Mouse (Mus musculus): ENCODE measurements around the gene Edem1. TPM values are rescaled to one million over a fixed set of nuclear protein-coding genes. Genes with fewer than 3 reads are reported as not detected.

Edem1 gene
- polyA plus RNA-seq, 1 experiment from 2014 or later: 41.3 TPM

- no peaks in the 10 kb centered on the region; the same call in 1 of the 2 replicates for H3K36me3 ChIP-seq (ENCODE audit: control insufficient read depth, insufficient read depth)
- peaks cover 34% of the 10 kb centered on the region for H3K4me1 ChIP-seq (replicated peaks; ENCODE audit: control insufficient read depth, insufficient read depth, low read length)
- H3K4me2 ChIP-seq (replicated peaks; ENCODE audit: low read depth): 0 out of 2 replicates have a peak overlapping the region, but pooled peaks have one; percentile 6
- H3K4me3 ChIP-seq (ENCODE audit: low read depth, low read length): no peak overlapping the region
- WGBS: 46% methylated on average over 8 of the region's 8 CpGs
- ATAC-seq: no peak
- no peak overlapping the region for H3K27ac ChIP-seq (ENCODE audit: low read depth, low read length)
- no peaks in the 10 kb centered on the region for H3K9me3 ChIP-seq (ENCODE audit: control insufficient read depth)
- H3K9ac ChIP-seq (ENCODE audit: low read depth, low read length): no peak overlapping the region
- no peaks in the 10 kb centered on the region for H3K27me3 ChIP-seq (replicated peaks; ENCODE audit: control insufficient read depth, insufficient read depth, low read length)
- no peak for TF ChIP-seq CTCF (IDR thresholded peaks at IDR 0.05; ENCODE audit: low read depth)
Measured at GRCm38 (mm10) chr6:108833963-108834697, 5.7 kb downstream of the Edem1 start.

- Histone ChIP-seq H3K9ac (ENCODE audit: low read depth, low read length) (no peak overlapping the region), H3K4me3 (ENCODE audit: low read depth, low read length) (no peak overlapping the region), H3K27ac (ENCODE audit: low read depth, low read length) (peak overlapping the region; percentile 50; the same call in 1 of the 2 replicates), H3K4me2 (replicated peaks; ENCODE audit: low read depth) (peak overlapping the region; percentile 35), H3K4me1 (replicated peaks; ENCODE audit: control insufficient read depth, insufficient read depth, low read length) (peaks cover 34% of the 10 kb centered on the region), H3K9me3 (ENCODE audit: control insufficient read depth) (no peaks in the 10 kb centered on the region), H3K27me3 (replicated peaks; ENCODE audit: control insufficient read depth, insufficient read depth, low read length) (no peaks in the 10 kb centered on the region), H3K36me3 (ENCODE audit: control insufficient read depth, insufficient read depth) (peaks cover 7% of the 10 kb centered on the region; the same call in 1 of the 2 replicates)
- TF ChIP-seq CTCF (IDR thresholded peaks at IDR 0.05; ENCODE audit: low read depth): no peak
- WGBS: 57% methylated on average over 16 of the region's 16 CpGs
- peak; percentile 60 for ATAC-seq
Measured at GRCm38 (mm10) chr6:108835765-108836691, 7.6 kb downstream of the Edem1 start.

GRCm38 (mm10) chr6:108837081-108837480 lies 8.6 kb downstream of the Edem1 start:
- Histone ChIP-seq H3K4me3 (ENCODE audit: low read depth, low read length) (no peak overlapping the region), H3K36me3 (ENCODE audit: control insufficient read depth, insufficient read depth) (peaks cover 12% of the 10 kb centered on the region; the same call in 1 of the 2 replicates), H3K9ac (ENCODE audit: low read depth, low read length) (no peak overlapping the region), H3K4me1 (replicated peaks; ENCODE audit: control insufficient read depth, insufficient read depth, low read length) (peaks cover 31% of the 10 kb centered on the region), H3K9me3 (ENCODE audit: control insufficient read depth) (no peaks in the 10 kb centered on the region), H3K27me3 (replicated peaks; ENCODE audit: control insufficient read depth, insufficient read depth, low read length) (no peaks in the 10 kb centered on the region), H3K4me2 (replicated peaks; ENCODE audit: low read depth) (no peak overlapping the region), H3K27ac (ENCODE audit: low read depth, low read length) (no peak overlapping the region)
- 88% methylated on average over 4 of the region's 4 CpGs for WGBS
- TF ChIP-seq CTCF (IDR thresholded peaks at IDR 0.05; ENCODE audit: low read depth): no peak
- ATAC-seq: no peak

GRCm38 (mm10) chr6:108837958-108838357 lies 9.5 kb downstream of the Edem1 start:
- Histone ChIP-seq H3K9ac (ENCODE audit: low read depth, low read length) (no peak overlapping the region), H3K4me3 (ENCODE audit: low read depth, low read length) (no peak overlapping the region), H3K4me2 (replicated peaks; ENCODE audit: low read depth) (no peak overlapping the region), H3K27ac (ENCODE audit: low read depth, low read length) (no peak overlapping the region; the same call in 1 of the 2 replicates), H3K4me1 (replicated peaks; ENCODE audit: control insufficient read depth, insufficient read depth, low read length) (peaks cover 24% of the 10 kb centered on the region), H3K27me3 (replicated peaks; ENCODE audit: control insufficient read depth, insufficient read depth, low read length) (no peaks in the 10 kb centered on the region), H3K36me3 (ENCODE audit: control insufficient read depth, insufficient read depth) (peaks cover 18% of the 10 kb centered on the region), H3K9me3 (ENCODE audit: control insufficient read depth) (no peaks in the 10 kb centered on the region)
- no peak for TF ChIP-seq CTCF (IDR thresholded peaks at IDR 0.05; ENCODE audit: low read depth)
- peak; percentile 69 for ATAC-seq
- 48% methylated on average over 4 of the region's 4 CpGs for WGBS

GRCm38 (mm10) chr6:108839432-108839831 lies 11.0 kb downstream of the Edem1 start:
- ATAC-seq: no peak
- peaks cover 26% of the 10 kb centered on the region for H3K36me3 ChIP-seq (ENCODE audit: control insufficient read depth, insufficient read depth)
- no peak overlapping the region for H3K27ac ChIP-seq (ENCODE audit: low read depth, low read length)
- H3K9me3 ChIP-seq (ENCODE audit: control insufficient read depth): no peaks in the 10 kb centered on the region
- peaks cover 14% of the 10 kb centered on the region for H3K4me1 ChIP-seq (replicated peaks; ENCODE audit: control insufficient read depth, insufficient read depth, low read length)
- TF ChIP-seq CTCF (IDR thresholded peaks at IDR 0.05; ENCODE audit: low read depth): no peak
- 70% methylated on average over 4 of the region's 4 CpGs for WGBS
- H3K27me3 ChIP-seq (replicated peaks; ENCODE audit: control insufficient read depth, insufficient read depth, low read length): no peaks in the 10 kb centered on the region
- H3K4me3 ChIP-seq (ENCODE audit: low read depth, low read length): no peak overlapping the region
- H3K9ac ChIP-seq (ENCODE audit: low read depth, low read length): no peak overlapping the region
- no peak overlapping the region for H3K4me2 ChIP-seq (replicated peaks; ENCODE audit: low read depth)
